8 mouse cellular contexts compared by ENCODE assay signal in the genomic region with DNA sequence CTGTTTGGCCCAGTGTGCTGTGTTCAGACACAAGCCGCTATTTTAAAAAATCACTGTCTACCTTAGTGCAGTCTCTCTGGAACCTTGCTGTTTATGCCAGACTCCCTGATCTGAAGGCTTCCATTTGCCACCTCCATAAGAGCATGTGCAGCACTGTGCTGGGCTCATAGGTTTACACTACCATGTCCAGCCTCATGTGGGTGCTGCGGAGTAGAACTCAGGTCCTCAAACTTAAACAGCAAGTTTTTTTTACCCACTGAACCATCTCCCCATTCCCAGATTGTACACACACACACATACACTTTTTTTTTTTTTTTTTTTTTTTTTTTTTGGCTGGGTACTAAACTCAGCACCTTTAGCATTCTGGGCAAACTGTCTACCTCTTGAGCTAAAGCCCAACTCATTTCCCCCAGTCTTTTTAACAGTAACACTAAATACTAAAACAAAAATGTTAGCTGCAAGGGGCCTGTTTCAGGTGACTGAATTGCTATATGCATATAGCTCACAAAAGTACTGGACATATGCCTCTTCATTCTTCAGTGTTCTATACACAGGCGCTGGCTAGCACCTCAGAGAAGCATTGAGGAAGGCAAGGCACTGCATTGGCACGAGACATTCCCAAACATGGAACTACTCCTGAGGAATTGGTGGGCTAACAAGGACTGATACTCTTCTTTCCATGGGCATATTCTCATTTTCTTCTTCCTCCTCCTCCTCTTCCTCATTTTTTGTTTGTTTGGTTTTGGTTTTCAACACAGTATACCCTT. TPM values are rescaled to one million over a fixed set of nuclear protein-coding genes. Genes with fewer than 3 reads are reported as not detected.
DNase-seq lines count a peak whose midpoint lies in the region; ATAC-seq and TF ChIP-seq lines count a peak whose summit lies in the region.

No protein-coding gene starts in this region.

- no peaks in the 10 kb centered on the region for H3K36me3 ChIP-seq in hindbrain, postnatal 0 days (ENCODE audit: insufficient read depth, low read length)
- H3K36me3 ChIP-seq in hindbrain, embryonic 12.5 days, result no peaks in the 10 kb centered on the region
- no peaks in the 10 kb centered on the region for H3K36me3 ChIP-seq in liver, embryonic 14.5 days (replicated peaks; ENCODE audit: control insufficient read depth, insufficient read depth, low read depth)

- TF ChIP-seq EP300 in liver, embryonic 14.5 days (IDR thresholded peaks at IDR 0.05; ENCODE audit: low read depth), result no peak

- TF ChIP-seq CTCF in hindbrain, postnatal 0 days (IDR thresholded peaks at IDR 0.05; ENCODE audit: low read depth), result peak; percentile 30; the same call in 1 of the 2 replicates
- TF ChIP-seq CTCF in liver, embryonic 14.5 days (IDR thresholded peaks at IDR 0.05; ENCODE audit: low read depth), result peak; percentile 32

- DNase-seq in hindbrain, postnatal 0 days (ENCODE audit: low spot score), result peak; percentile 14
- DNase-seq in liver, embryonic 14.5 days (ENCODE audit: low read depth in 3 of 3, low spot score in 3 of 3), result no peak
- DNase-seq in layer of hippocampus, adult 11-12 months (ENCODE audit: low spot score), result no peak
- no peak for DNase-seq in urinary bladder, postnatal 10 days (ENCODE audit: low spot score)
- no peak for DNase-seq in layer of hippocampus, adult 8-10 months (ENCODE audit: low spot score in 2 of 2)

- H3K27ac ChIP-seq in hindbrain, postnatal 0 days, result no peak overlapping the region
- H3K27ac ChIP-seq in hindbrain, embryonic 12.5 days, result no peak overlapping the region
- no peak overlapping the region for H3K27ac ChIP-seq in liver, embryonic 14.5 days

- H3K9me3 ChIP-seq in hindbrain, postnatal 0 days (ENCODE audit: low read length), result no peaks in the 10 kb centered on the region
- no peaks in the 10 kb centered on the region for H3K9me3 ChIP-seq in hindbrain, embryonic 12.5 days (replicated peaks)
- no peaks in the 10 kb centered on the region for H3K9me3 ChIP-seq in liver, embryonic 14.5 days (ENCODE audit: control insufficient read depth, low read length)

- ATAC-seq in hindbrain, postnatal 0 days, result peak; percentile 6; the same call in 1 of the 2 replicates
- ATAC-seq in hindbrain, embryonic 12.5 days (ENCODE audit: low FRiP score), result no peak
- peak; percentile 55 for ATAC-seq in CD4-positive, CD25-positive, alpha-beta regulatory T cell, adult 4 months
- peak; percentile 81 for ATAC-seq in common myeloid progenitor, adult 5-6 weeks (replicated peaks; ENCODE audit: low read depth, poor library complexity, severe bottlenecking)
- peak; percentile 29; the same call in 1 of the 2 replicates for ATAC-seq in liver, embryonic 14.5 days (ENCODE audit: insufficient read depth)

- no peak overlapping the region for H3K4me2 ChIP-seq in hindbrain, postnatal 0 days (ENCODE audit: low read depth, low read length)
- H3K4me2 ChIP-seq in hindbrain, embryonic 12.5 days (replicated peaks), result no peak overlapping the region
- H3K4me2 ChIP-seq in liver, embryonic 14.5 days (ENCODE audit: low read depth), result no peak overlapping the region

- no peak overlapping the region for H3K4me3 ChIP-seq in hindbrain, postnatal 0 days (ENCODE audit: low read length)
- H3K4me3 ChIP-seq in hindbrain, embryonic 12.5 days, result no peak overlapping the region
- H3K4me3 ChIP-seq in liver, embryonic 14.5 days (ENCODE audit: insufficient read depth in 1 of 2, low read depth in 2 of 2, low read length in 2 of 2), result no peak overlapping the region

- H3K9ac ChIP-seq in hindbrain, postnatal 0 days (replicated peaks; ENCODE audit: low read length), result no peak overlapping the region
- no peak overlapping the region for H3K9ac ChIP-seq in hindbrain, embryonic 12.5 days
- H3K9ac ChIP-seq in liver, embryonic 14.5 days (replicated peaks), result no peak overlapping the region

- WGBS in hindbrain, postnatal 0 days, result 70% methylated on average over 4 of the region's 4 CpGs
- WGBS in hindbrain, embryonic 12.5 days, result 80% methylated on average over 4 of the region's 4 CpGs
- 54% methylated on average over 4 of the region's 4 CpGs for WGBS in liver, embryonic 14.5 days (ENCODE audit: insufficient replicate concordance)

- H3K27me3 ChIP-seq in hindbrain, postnatal 0 days (ENCODE audit: insufficient read depth, low read length), result no peaks in the 10 kb centered on the region
- H3K27me3 ChIP-seq in hindbrain, embryonic 12.5 days, result peaks cover 4% of the 10 kb centered on the region; the same call in 1 of the 2 replicates
- no peaks in the 10 kb centered on the region; the same call in 1 of the 2 replicates for H3K27me3 ChIP-seq in liver, embryonic 14.5 days (ENCODE audit: control insufficient read depth, insufficient read depth, low read length)

- H3K4me1 ChIP-seq in hindbrain, postnatal 0 days (ENCODE audit: insufficient read depth, low read length), result no peaks in the 10 kb centered on the region
- H3K4me1 ChIP-seq in hindbrain, embryonic 12.5 days, result peaks cover 5% of the 10 kb centered on the region; the same call in 1 of the 2 replicates
- H3K4me1 ChIP-seq in liver, embryonic 14.5 days (replicated peaks; ENCODE audit: control insufficient read depth in 2 of 2, insufficient read depth in 2 of 2, low read length in 1 of 2), result peaks cover 0 to 4% of the 10 kb centered on the region in 2 experiments; a peak in 1 of 4 replicates

RNA-seq across cellular contexts. Expression of a gene that starts 5.8 kb away (rescaled TPM):
- total RNA-seq in hindbrain, postnatal 0 days (2014; rRNA removed), result 0.18 and 0.42 TPM in 2 replicates
- 0.56 and 0.89 TPM in 2 replicates for polyA plus RNA-seq in hindbrain, postnatal 0 days (2015; fragmentation: Nextera tagmentation; extraction: Ambion mirVana)
- polyA plus RNA-seq in hindbrain, embryonic 12.5 days (2016; fragmentation: Nextera tagmentation; extraction: Ambion mirVana), result 0.20 TPM in 1 of 2 replicates, not detected in the other
- polyA plus RNA-seq in CD4-positive, CD25-positive, alpha-beta regulatory T cell, adult 4 months (2017; shearing (Covaris generic)), result under 1 TPM; 0.22 to 0.42 TPM
- not detected in 2 replicates for total RNA-seq in common myeloid progenitor, adult 5-6 weeks (2017)
- not detected in 2 replicates for polyA plus RNA-seq in liver, embryonic 14.5 days (2012; rRNA removed)
- polyA plus RNA-seq in liver, embryonic 14.5 days (2014; fragmentation: Nextera tagmentation; extraction: Ambion mirVana), result not detected in 2 replicates
- total RNA-seq in layer of hippocampus, adult 8-10 months (2022), result 1 to 10 TPM in 3 of 4 experiments, under 1 TPM in 1; 0.86 to 1.5 (median 1.1) TPM

RNA-seq across cellular contexts. Expression of a gene that starts 8.0 kb away (rescaled TPM):
- 16.6 and 18.5 TPM in 2 replicates for total RNA-seq in hindbrain, postnatal 0 days (2014; rRNA removed)
- 18.5 and 19.4 TPM in 2 replicates for polyA plus RNA-seq in hindbrain, postnatal 0 days (2015; fragmentation: Nextera tagmentation; extraction: Ambion mirVana)
- polyA plus RNA-seq in hindbrain, embryonic 12.5 days (2016; fragmentation: Nextera tagmentation; extraction: Ambion mirVana), result 33.4 and 41.0 TPM in 2 replicates
- polyA plus RNA-seq in CD4-positive, CD25-positive, alpha-beta regulatory T cell, adult 4 months (2017; shearing (Covaris generic)), result 10 to 100 TPM; 38.6 to 40.9 TPM
- 25.5 and 51.1 TPM in 2 replicates for total RNA-seq in common myeloid progenitor, adult 5-6 weeks (2017)
- 3.5 and 5.8 TPM in 2 replicates for polyA plus RNA-seq in liver, embryonic 14.5 days (2012; rRNA removed)
- polyA plus RNA-seq in liver, embryonic 14.5 days (2014; fragmentation: Nextera tagmentation; extraction: Ambion mirVana), result 10.7 and 13.2 TPM in 2 replicates
- total RNA-seq in layer of hippocampus, adult 8-10 months (2022), result 10 to 100 TPM; 12.5 to 23.4 (median 19.9) TPM

RNA-seq across cellular contexts. Expression of a gene that starts 46.1 kb away (rescaled TPM):
- 6.9 and 8.3 TPM in 2 replicates for total RNA-seq in hindbrain, postnatal 0 days (2014; rRNA removed)
- 4.1 and 4.5 TPM in 2 replicates for polyA plus RNA-seq in hindbrain, postnatal 0 days (2015; fragmentation: Nextera tagmentation; extraction: Ambion mirVana)
- 44.4 and 47.0 TPM in 2 replicates for polyA plus RNA-seq in hindbrain, embryonic 12.5 days (2016; fragmentation: Nextera tagmentation; extraction: Ambion mirVana)
- polyA plus RNA-seq in CD4-positive, CD25-positive, alpha-beta regulatory T cell, adult 4 months (2017; shearing (Covaris generic)), result under 1 TPM in 1 of 2 experiments, not detected in 1; 0.39 TPM
- 3.9 and 10.8 TPM in 2 replicates for total RNA-seq in common myeloid progenitor, adult 5-6 weeks (2017)
- 0.56 and 0.75 TPM in 2 replicates for polyA plus RNA-seq in liver, embryonic 14.5 days (2012; rRNA removed)
- 0.66 and 0.67 TPM in 2 replicates for polyA plus RNA-seq in liver, embryonic 14.5 days (2014; fragmentation: Nextera tagmentation; extraction: Ambion mirVana)
- 1 to 10 TPM; 2.2 to 5.5 (median 4.5) TPM for total RNA-seq in layer of hippocampus, adult 8-10 months (2022)

RNA-seq across cellular contexts. Expression of a gene that starts 50.4 kb away (rescaled TPM):
- 0.37 TPM in 1 of 2 replicates, not detected in the other for total RNA-seq in hindbrain, postnatal 0 days (2014; rRNA removed)
- polyA plus RNA-seq in hindbrain, postnatal 0 days (2015; fragmentation: Nextera tagmentation; extraction: Ambion mirVana), result not detected in 2 replicates
- polyA plus RNA-seq in hindbrain, embryonic 12.5 days (2016; fragmentation: Nextera tagmentation; extraction: Ambion mirVana), result not detected in 2 replicates
- polyA plus RNA-seq in CD4-positive, CD25-positive, alpha-beta regulatory T cell, adult 4 months (2017; shearing (Covaris generic)), result not detected
- not detected in 2 replicates for total RNA-seq in common myeloid progenitor, adult 5-6 weeks (2017)
- not detected in 2 replicates for polyA plus RNA-seq in liver, embryonic 14.5 days (2012; rRNA removed)
- polyA plus RNA-seq in liver, embryonic 14.5 days (2014; fragmentation: Nextera tagmentation; extraction: Ambion mirVana), result not detected in 2 replicates
- total RNA-seq in layer of hippocampus, adult 8-10 months (2022), result not detected

RNA-seq across cellular contexts. Expression of a gene that starts 53.8 kb away (rescaled TPM):
- 1.2 and 1.5 TPM in 2 replicates for total RNA-seq in hindbrain, postnatal 0 days (2014; rRNA removed)
- polyA plus RNA-seq in hindbrain, postnatal 0 days (2015; fragmentation: Nextera tagmentation; extraction: Ambion mirVana), result 1.4 and 1.7 TPM in 2 replicates
- polyA plus RNA-seq in hindbrain, embryonic 12.5 days (2016; fragmentation: Nextera tagmentation; extraction: Ambion mirVana), result 3.0 and 3.2 TPM in 2 replicates
- under 1 TPM in 1 of 2 experiments, not detected in 1; 0.16 TPM for polyA plus RNA-seq in CD4-positive, CD25-positive, alpha-beta regulatory T cell, adult 4 months (2017; shearing (Covaris generic))
- not detected in 2 replicates for total RNA-seq in common myeloid progenitor, adult 5-6 weeks (2017)
- polyA plus RNA-seq in liver, embryonic 14.5 days (2012; rRNA removed), result 0.02 TPM in 1 of 2 replicates, not detected in the other
- 0.09 TPM in 1 of 2 replicates, not detected in the other for polyA plus RNA-seq in liver, embryonic 14.5 days (2014; fragmentation: Nextera tagmentation; extraction: Ambion mirVana)
- total RNA-seq in layer of hippocampus, adult 8-10 months (2022), result under 1 TPM in 1 of 4 experiments, not detected in 3; 0.38 TPM
